12 mouse cellular contexts compared by ENCODE assay signal in genomic region chr11:115481553-115482259, GRCm38 (mm10). TPM values are rescaled to one million over a fixed set of nuclear protein-coding genes. Genes with fewer than 3 reads are reported as not detected.
DNase-seq lines count a peak whose midpoint lies in the region.
"Had no signal": no experiment of that assay in that cellular context is flagged by ENCODE, and none has a peak within 500 bp of the region (broad histone marks: within the 10 kb centered on the region; RNA-seq: fewer than 3 reads in every experiment).

No protein-coding gene starts in this region.

- DNase-seq in layer of hippocampus, adult 18-20 months (ENCODE audit: low spot score in 2 of 2), result peak; percentile 74 to 88
- no peak for DNase-seq in layer of hippocampus, postnatal 25 days (ENCODE audit: extremely low spot score in 1 of 2, low spot score in 1 of 2)
- peak; percentile 72 for DNase-seq in layer of hippocampus, adult 9-10 months (ENCODE audit: low spot score)
- DNase-seq in right cerebral cortex, adult 2 months (ENCODE audit: low spot score in 2 of 2), result peak; percentile 73 to 74
- DNase-seq in thymus, postnatal 4 days, result peak; percentile 62
- DNase-seq in heart, postnatal 25 days (ENCODE audit: low spot score), result no peak
- no peak for DNase-seq in MN1 (ENCODE audit: low spot score)
- DNase-seq in spleen, postnatal 4 days (ENCODE audit: low spot score in 2 of 2), result no peak
- DNase-seq: adrenal gland, adult 2 months; embryo, embryonic 11 days; gastrocnemius, postnatal 25 days; lung, embryonic 14.5 days had no signal

- intact Hi-C loops in heart, postnatal 25 days (cut with DNase I), result loop anchor here (5.0 kb wide), 3 partner anchors 81 to 231 kb away; partner anchors contain the start of genes Mif4gd and Nup85

RNA-seq across cellular contexts. Expression of gene Armc7, which starts 6.2 kb away (rescaled TPM):
- 10 to 100 TPM; 11.4 to 13.8 TPM for total RNA-seq in layer of hippocampus, adult 18-20 months (2021)
- total RNA-seq in layer of hippocampus, postnatal 25 days (2021), result 10 to 100 TPM in 1 of 2 experiments, 1 to 10 TPM in 1; 9.3 to 10.3 TPM
- 1 to 10 TPM; 1.4 to 2.3 TPM for total RNA-seq in heart, postnatal 25 days (2021)

RNA-seq across cellular contexts. Expression of gene Nt5c, which starts 10.0 kb away (rescaled TPM):
- total RNA-seq in layer of hippocampus, adult 18-20 months (2021), result 10 to 100 TPM; 66.5 to 66.8 TPM
- total RNA-seq in layer of hippocampus, postnatal 25 days (2021), result 10 to 100 TPM; 68.8 to 70.4 TPM
- total RNA-seq in heart, postnatal 25 days (2021), result 10 to 100 TPM; 13.9 to 14.9 TPM

RNA-seq across cellular contexts. Expression of gene Slc16a5, which starts 19.4 kb away (rescaled TPM):
- not detected for total RNA-seq in layer of hippocampus, adult 18-20 months (2021)
- total RNA-seq in layer of hippocampus, postnatal 25 days (2021), result not detected
- total RNA-seq in heart, postnatal 25 days (2021), result not detected
- total RNA-seq: gastrocnemius, postnatal 25 days had no signal

RNA-seq across cellular contexts. Expression of gene Jpt1, which starts 32.5 kb away (rescaled TPM):
- total RNA-seq in layer of hippocampus, adult 18-20 months (2021), result 100 to 1,000 TPM; 136 to 139 TPM
- 100 to 1,000 TPM; 134 to 165 TPM for total RNA-seq in layer of hippocampus, postnatal 25 days (2021)
- total RNA-seq in heart, postnatal 25 days (2021), result 100 to 1,000 TPM; 121 to 135 TPM

RNA-seq across cellular contexts. Expression of gene Trim80, which starts 41.4 kb away (rescaled TPM):
- total RNA-seq in layer of hippocampus, adult 18-20 months (2021), result not detected
- total RNA-seq in layer of hippocampus, postnatal 25 days (2021), result not detected
- total RNA-seq in heart, postnatal 25 days (2021), result not detected
- total RNA-seq: gastrocnemius, postnatal 25 days had no signal

Comparison
In these comparisons a context has a peak if more than half of its experiments do, and no peak if none do; other contexts are left out.
1. DNase-seq: peak in layer of hippocampus, adult 18-20 months (2 of 2), layer of hippocampus, adult 9-10 months (single experiment), right cerebral cortex, adult 2 months (2 of 2) and thymus, postnatal 4 days (single experiment); none in layer of hippocampus, postnatal 25 days (0 of 2), heart, postnatal 25 days (single experiment), MN1 (single experiment) and spleen, postnatal 4 days (0 of 2).
2. RNA of gene Nt5c, which starts 10.0 kb away (total RNA-seq): 68.8 to 70.4 TPM in layer of hippocampus, postnatal 25 days and 66.5 to 66.8 TPM in layer of hippocampus, adult 18-20 months; 13.9 to 14.9 TPM in heart, postnatal 25 days; every median in the first group is over 4 times any median in the second.